ENCODE assay signal across 7 mouse cellular contexts in genomic region chr16:49699821-49700220, GRCm38 (mm10). TPM values are rescaled to one million over a fixed set of nuclear protein-coding genes. Genes with fewer than 3 reads are reported as not detected.
DNase-seq lines count a peak whose midpoint lies in the region; ATAC-seq and TF ChIP-seq lines count a peak whose summit lies in the region.

No protein-coding gene starts in this region.

- H3K36me3 ChIP-seq in spleen, adult 2 months (ENCODE audit: control insufficient read depth, insufficient read depth, low read length) = no peaks in the 10 kb centered on the region
- H3K36me3 ChIP-seq in forebrain, embryonic 14.5 days (ENCODE audit: control insufficient read depth, insufficient read depth, low read length) = no peaks in the 10 kb centered on the region
- no peaks in the 10 kb centered on the region for H3K36me3 ChIP-seq in liver, embryonic 14.5 days (replicated peaks; ENCODE audit: control insufficient read depth, insufficient read depth, low read depth)

- H3K27ac ChIP-seq in spleen, adult 2 months (ENCODE audit: insufficient read depth, low read length) = no peak overlapping the region
- no peak overlapping the region for H3K27ac ChIP-seq in forebrain, embryonic 14.5 days (ENCODE audit: low read depth, low read length)
- H3K27ac ChIP-seq in liver, embryonic 14.5 days = no peak overlapping the region

- 0 out of 2 replicates have a peak, but pooled peaks cover 3% of the 10 kb centered on the region for H3K4me1 ChIP-seq in spleen, adult 2 months (ENCODE audit: control insufficient read depth, insufficient read depth, insufficient read length)
- peaks cover 6% of the 10 kb centered on the region; the same call in 1 of the 2 replicates for H3K4me1 ChIP-seq in forebrain, embryonic 14.5 days (ENCODE audit: control insufficient read depth, insufficient read depth, low read length)
- peaks cover 7 to 10% of the 10 kb centered on the region in 2 experiments for H3K4me1 ChIP-seq in liver, embryonic 14.5 days (replicated peaks; ENCODE audit: control insufficient read depth in 2 of 2, insufficient read depth in 2 of 2, low read length in 1 of 2)

- TF ChIP-seq CTCF in spleen, adult 2 months (IDR thresholded peaks at IDR 0.05; ENCODE audit: extremely low read depth, insufficient read depth, insufficient read length, insufficient replicate concordance) = no peak
- TF ChIP-seq CTCF in liver, embryonic 14.5 days (IDR thresholded peaks at IDR 0.05; ENCODE audit: low read depth) = no peak

- no peaks in the 10 kb centered on the region for H3K9me3 ChIP-seq in forebrain, embryonic 14.5 days (replicated peaks; ENCODE audit: control insufficient read depth, low read length)
- no peaks in the 10 kb centered on the region for H3K9me3 ChIP-seq in liver, embryonic 14.5 days (ENCODE audit: control insufficient read depth, low read length)

- TF ChIP-seq POLR2A in spleen, adult 2 months (IDR thresholded peaks at IDR 0.05; ENCODE audit: low read depth, low read length) = no peak

- H3K4me2 ChIP-seq in forebrain, embryonic 14.5 days (ENCODE audit: low read length) = peak overlapping the region; percentile 49
- peak overlapping the region; percentile 94 for H3K4me2 ChIP-seq in liver, embryonic 14.5 days (ENCODE audit: low read depth)

- ATAC-seq in forebrain, embryonic 14.5 days = no peak
- no peak for ATAC-seq in liver, embryonic 14.5 days (ENCODE audit: insufficient read depth)

- DNase-seq in spleen, adult 2 months (ENCODE audit: low read depth in 1 of 2, low spot score in 2 of 2) = no peak
- DNase-seq in spleen, postnatal 36 days (ENCODE audit: low spot score in 2 of 2) = no peak
- no peak for DNase-seq in forebrain, embryonic 14.5 days (ENCODE audit: low spot score)
- DNase-seq in liver, embryonic 14.5 days (ENCODE audit: low read depth in 3 of 3, low spot score in 3 of 3) = no peak
- no peak for DNase-seq in yolk sac, embryonic 10.5 days (ENCODE audit: low spot score)
- DNase-seq in cerebellum, adult 11 months = no peak
- no peak for DNase-seq in left cerebral cortex, adult 18-20 months (ENCODE audit: low spot score in 2 of 2)

- H3K4me3 ChIP-seq in spleen, adult 2 months (ENCODE audit: extremely low read depth, insufficient read depth, insufficient read length) = peak overlapping the region; percentile 70; the same call in 1 of the 2 replicates
- peak overlapping the region; percentile 44 for H3K4me3 ChIP-seq in forebrain, embryonic 14.5 days (ENCODE audit: low read depth, low read length)
- H3K4me3 ChIP-seq in liver, embryonic 14.5 days (ENCODE audit: insufficient read depth in 1 of 2, low read depth in 2 of 2, low read length in 2 of 2) = peak overlapping the region; percentile 66 to 71; a peak in 3 of 4 replicates

- no peaks in the 10 kb centered on the region for H3K27me3 ChIP-seq in spleen, adult 2 months (ENCODE audit: control insufficient read depth, insufficient read depth, low read length)
- H3K27me3 ChIP-seq in forebrain, embryonic 14.5 days (replicated peaks; ENCODE audit: control insufficient read depth, insufficient read depth, low read length) = no peaks in the 10 kb centered on the region
- no peaks in the 10 kb centered on the region for H3K27me3 ChIP-seq in liver, embryonic 14.5 days (ENCODE audit: control insufficient read depth, insufficient read depth, low read length)

- peak overlapping the region; percentile 54; the same call in 1 of the 2 replicates for H3K9ac ChIP-seq in forebrain, embryonic 14.5 days (ENCODE audit: low read length)
- H3K9ac ChIP-seq in liver, embryonic 14.5 days (replicated peaks) = no peak overlapping the region

- 16% methylated on average over 5 of the region's 5 CpGs for whole genome bisulfite sequencing in spleen, adult 2 months
- 28% methylated on average over 5 of the region's 5 CpGs for WGBS in forebrain, embryonic 14.5 days
- 28% methylated on average over 5 of the region's 5 CpGs for WGBS in liver, embryonic 14.5 days (ENCODE audit: insufficient replicate concordance)

- TF ChIP-seq EP300 in liver, embryonic 14.5 days (IDR thresholded peaks at IDR 0.05; ENCODE audit: low read depth) = no peak

RNA-seq across cellular contexts. Expression of gene Ift57, which starts 0.8 kb away (rescaled TPM):
- 1.2 and 1.3 TPM in 2 replicates for polyA plus RNA-seq in spleen, adult 2 months (2012; rRNA removed)
- polyA plus RNA-seq in forebrain, embryonic 14.5 days (2014; fragmentation: Nextera tagmentation; extraction: Ambion mirVana) = 36.6 and 38.1 TPM in 2 replicates
- polyA plus RNA-seq in liver, embryonic 14.5 days (2012; rRNA removed) = 0.62 and 2.0 TPM in 2 replicates
- polyA plus RNA-seq in liver, embryonic 14.5 days (2014; fragmentation: Nextera tagmentation; extraction: Ambion mirVana) = 1.8 and 2.7 TPM in 2 replicates
- 10 to 100 TPM; 53.4 to 54.0 TPM for total RNA-seq in left cerebral cortex, adult 18-20 months (2021)

Comparison
In these comparisons a context has a peak if more than half of its experiments do, and no peak if none do; other contexts are left out.
1. RNA of gene Ift57, which starts 0.8 kb away (polyA plus RNA-seq): 36.6 to 38.1 TPM in forebrain, embryonic 14.5 days; 0.62 to 2.7 TPM in liver, embryonic 14.5 days and 1.2 to 1.3 TPM in spleen, adult 2 months; every median in the first group is over 10 times any median in the second.
2. Peak in every context shown above with its lines, with median percentiles within 50 percentile points of each other: H3K4me3 ChIP-seq.